Mouse (Mus musculus) ZHBTc4 (cell line): ENCODE results near the gene Alg11.

Experiments used
- DNase-seq: peaks from one replicate; pipeline ENCODE4 v3.0.0-alpha.2; 2011; ENCODE audit warnings: low read depth, low spot score

Alg11 gene

GRCm38 (mm10) chr8:22061126-22061525 is 605 bp downstream of the Alg11 start:
- no peak for DNase-seq

GRCm38 (mm10) chr8:22079313-22080007 is 18.9 kb downstream of the Alg11 start:
- no peak for DNase-seq

GRCm38 (mm10) chr8:22089226-22089625 is 28.7 kb downstream of the Alg11 start:
- peak; percentile 58 for DNase-seq

GRCm38 (mm10) chr8:22091568-22091967 is 31.0 kb downstream of the Alg11 start:
- peak; percentile 42 for DNase-seq

- no peak for DNase-seq
Observed at GRCm38 (mm10) chr8:22107020-22107419, 46.5 kb downstream of the Alg11 start.
